Mouse (Mus musculus) megakaryocyte-erythroid progenitor cell, adult 5 weeks (primary cell): Measurements from ENCODE around the gene Kcnh5. TPM values are rescaled to one million over a fixed set of nuclear protein-coding genes. Genes with fewer than 3 reads are reported as not detected.

ENCODE experiments used
- polyA plus RNA-seq: library from polyadenylated mRNA; stranded (reverse); fragments of >175 nt; gene quantifications from 2 replicates; pipeline ENCODE4 v1.2.3, GENCODE M21; 2012

Gene Kcnh5
- polyA plus RNA-seq, result not detected in 2 replicates

GRCm38 (mm10) chr12:75176691-75177645, at the start of gene Kcnh5:
TSS of gene Kcnh5 (minus strand) at chr12:75177332.

Other genes with a start within 250 kb of the Kcnh5 start
- gene Rhoj, start 131.0 kb upstream of the Kcnh5 start, polyA plus RNA-seq, result 3.3 and 4.2 TPM in 2 replicates
- not detected in 2 replicates for gene Gphb5, start 239.4 kb upstream of the Kcnh5 start, polyA plus RNA-seq